Mouse (Mus musculus) neutrophil, adult 5-6 weeks (primary cell): ENCODE results near the gene Plce1. TPM values are rescaled to one million over a fixed set of nuclear protein-coding genes. Genes with fewer than 3 reads are reported as not detected.

ENCODE experiments used
- ATAC-seq: fragments of 151-379, 151-347 bp; 2 replicates; pipeline ENCODE4 v1.8.0; 2017; ENCODE audit warnings: mild to moderate bottlenecking, moderate TSS enrichment; ENCODE audit not compliant: insufficient number of reproducible peaks, poor library complexity, low FRiP score, severe bottlenecking; ENCODE audit errors: extremely low read depth
- total RNA-seq: library from RNA; stranded (forward); fragments of 200-1000 nt; gene quantifications from 2 replicates; pipeline ENCODE4 v1.2.3, GENCODE M21; 2017

Gene Plce1
- total RNA-seq, 1 experiment from 2014 or later: not detected

DNA sequence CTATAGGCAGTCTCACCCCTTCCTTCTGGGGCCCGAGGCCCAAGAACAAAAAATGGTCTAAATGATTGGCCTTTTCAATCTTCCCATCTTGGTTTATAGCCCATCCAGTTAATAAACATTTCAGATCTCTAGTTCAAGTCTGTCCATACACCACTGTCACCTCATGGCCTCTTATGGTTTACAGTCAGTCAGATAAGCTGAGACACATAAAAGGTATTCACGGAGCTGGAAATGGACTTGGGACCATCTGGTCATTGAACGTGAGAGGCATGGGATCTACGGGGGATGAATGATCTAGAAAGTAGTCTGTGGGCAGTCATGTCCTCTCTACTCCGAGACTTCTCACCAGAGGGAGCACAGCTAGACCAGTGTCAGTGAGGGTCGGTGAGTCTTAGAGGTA is 210.6 kb downstream of the Plce1 start:
- ATAC-seq: no peak

DNA sequence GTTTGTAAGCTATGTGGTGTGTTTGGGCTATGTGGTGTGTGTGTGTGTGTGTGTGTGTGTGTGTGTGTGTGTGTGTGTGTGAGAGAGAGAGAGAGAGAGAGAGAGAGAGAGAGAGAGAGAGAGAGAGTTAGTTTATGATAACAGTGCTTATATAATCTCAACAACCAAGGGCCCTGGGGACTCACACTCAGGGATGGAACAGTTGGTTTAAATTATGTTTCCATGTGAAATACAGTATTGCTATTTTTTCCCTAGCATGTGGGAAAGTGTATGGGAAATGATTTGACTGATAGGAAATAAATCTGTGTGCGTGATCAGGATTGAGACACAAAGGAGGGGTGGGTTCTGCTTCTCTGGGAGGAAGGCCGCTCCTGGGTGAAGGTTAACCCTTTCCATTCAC is 212.4 kb downstream of the Plce1 start:
- ATAC-seq: no peak

DNA sequence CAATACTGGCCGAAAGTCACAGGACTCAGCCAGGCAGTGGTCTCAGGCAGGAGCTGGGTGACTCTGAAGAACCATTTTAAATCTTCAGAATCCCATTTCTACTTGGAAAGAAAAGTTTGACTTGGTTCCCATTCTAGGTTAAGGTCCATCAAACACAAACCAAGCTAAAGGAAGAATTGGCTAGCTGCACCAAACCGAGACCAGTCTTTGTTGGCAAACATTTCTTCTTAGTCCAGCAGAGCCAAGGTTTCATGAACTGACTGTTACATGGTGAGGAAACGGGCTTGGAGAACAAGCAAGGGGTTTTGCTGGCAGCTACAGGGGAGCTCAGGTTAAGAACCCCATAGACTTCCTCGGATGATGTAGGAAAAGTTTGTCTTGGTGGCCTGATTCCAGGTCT is 212.9 kb downstream of the Plce1 start:
- ATAC-seq: no peak

DNA sequence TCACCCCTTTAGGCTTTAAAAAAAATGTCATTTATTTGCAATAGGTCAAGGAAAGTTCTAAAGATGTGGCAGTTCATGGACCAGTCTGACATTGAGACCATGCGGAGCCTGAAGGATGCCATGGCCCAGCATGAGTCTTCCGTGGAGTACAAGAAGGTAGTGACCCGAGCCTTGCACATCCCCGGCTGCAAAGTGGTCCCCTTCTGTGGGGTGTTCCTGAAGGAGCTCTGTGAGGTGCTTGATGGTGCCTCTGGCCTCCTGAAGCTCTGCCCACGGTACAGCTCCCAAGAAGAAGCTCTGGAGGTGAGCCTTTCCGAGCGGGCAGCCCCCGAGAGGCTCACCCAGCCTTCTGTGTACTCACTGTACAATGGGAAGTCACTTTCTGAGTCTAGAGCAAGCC is 220.9 kb downstream of the Plce1 start:
- no peak for ATAC-seq

DNA sequence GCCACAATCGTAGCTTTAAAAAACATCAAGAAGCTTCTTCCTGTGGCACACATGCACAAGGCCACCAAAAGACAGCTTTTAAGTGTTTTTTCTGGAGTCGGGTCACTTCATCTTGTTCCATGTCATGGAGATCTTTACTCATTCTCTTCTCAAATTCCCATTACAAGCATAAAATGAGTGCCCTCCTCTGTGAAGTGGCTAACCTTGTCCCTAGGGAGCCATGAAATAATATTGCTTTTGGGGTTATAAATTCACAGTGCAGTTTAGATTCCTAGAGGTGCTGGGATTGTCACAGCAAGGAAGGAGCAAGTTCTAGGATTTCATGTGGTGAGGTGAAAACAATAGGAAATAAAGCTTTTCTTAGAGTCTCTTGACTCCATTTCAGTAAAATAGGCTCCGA is 223.8 kb downstream of the Plce1 start:
- no peak for ATAC-seq

DNA sequence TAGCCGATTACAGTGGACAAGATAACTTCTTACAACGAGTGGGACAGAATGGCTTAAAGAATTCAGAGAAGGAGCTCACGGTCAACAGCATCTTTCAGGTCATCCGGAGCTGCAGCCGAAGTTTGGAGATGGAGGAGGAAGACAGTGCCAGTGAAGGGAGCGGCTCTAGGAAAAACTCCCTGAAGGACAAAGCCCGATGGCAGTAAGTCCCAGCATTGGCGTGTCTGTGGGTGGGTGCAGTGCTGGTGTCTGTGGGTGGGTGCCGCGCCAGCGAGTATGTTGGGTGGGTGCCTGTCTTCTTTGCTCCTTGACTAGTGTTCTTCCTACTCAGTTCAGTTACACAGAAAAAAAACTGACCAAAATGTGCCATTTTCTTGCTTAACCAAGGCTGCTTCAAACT is 224.3 kb downstream of the Plce1 start:
- no peak for ATAC-seq

DNA sequence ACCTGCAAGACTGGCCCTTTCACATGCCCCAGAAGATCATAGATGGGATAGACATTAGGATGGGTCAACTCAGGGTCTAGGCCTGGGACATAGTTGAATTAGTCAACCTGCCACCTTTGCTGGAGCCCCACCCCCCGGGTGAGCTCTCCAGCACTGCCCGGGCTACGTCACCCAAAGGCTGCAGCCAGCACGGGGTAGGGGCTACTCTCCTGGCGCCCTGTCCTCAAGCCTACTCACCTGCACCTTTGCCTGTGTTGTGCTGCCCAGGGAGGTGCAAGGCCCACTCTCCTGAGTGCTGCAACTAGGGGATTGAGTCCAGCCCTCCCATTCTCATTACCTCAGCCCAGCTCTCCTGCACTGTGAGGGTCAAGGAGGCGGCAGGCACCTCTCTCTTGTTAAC is 225.5 kb downstream of the Plce1 start:
- no peak for ATAC-seq

DNA sequence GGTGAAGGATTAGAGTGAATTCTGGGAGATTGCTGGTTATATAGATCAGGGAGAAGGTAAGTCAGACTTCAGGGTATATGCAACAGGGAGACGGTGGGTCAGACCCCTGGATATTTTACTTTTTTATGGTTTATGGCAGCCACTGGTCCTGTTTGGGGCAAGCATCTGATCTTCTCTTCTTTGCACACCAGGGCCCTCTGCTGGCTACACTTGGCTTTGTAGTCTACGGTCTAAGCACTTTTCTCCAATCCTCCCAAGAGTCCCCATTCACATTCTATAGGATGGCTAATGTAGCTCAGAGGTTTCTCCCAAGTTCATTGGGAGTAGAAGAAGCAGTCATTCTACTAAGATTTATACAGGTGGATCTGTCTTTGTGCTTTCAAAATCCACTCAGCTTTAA is 228.5 kb downstream of the Plce1 start:
- no peak for ATAC-seq

DNA sequence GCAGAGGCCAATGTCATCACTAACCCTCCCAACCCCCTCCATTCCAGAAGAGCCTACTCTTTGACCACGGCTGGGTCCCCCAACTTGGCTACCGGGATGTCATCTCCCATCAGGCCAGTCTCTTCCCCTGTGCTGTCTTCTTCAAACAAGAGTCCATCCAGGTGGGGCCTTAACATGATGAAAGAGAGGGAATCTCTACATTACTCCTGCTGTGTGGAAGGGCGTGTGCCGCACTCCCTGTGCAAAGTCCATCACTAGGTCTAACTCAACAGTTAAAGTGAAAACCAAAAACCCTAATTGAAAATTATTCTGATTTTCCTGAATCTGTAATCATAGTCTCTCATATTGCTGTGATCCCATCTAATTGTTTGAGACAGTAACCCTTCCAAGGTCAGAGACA is 240.9 kb downstream of the Plce1 start:
- no peak for ATAC-seq

DNA sequence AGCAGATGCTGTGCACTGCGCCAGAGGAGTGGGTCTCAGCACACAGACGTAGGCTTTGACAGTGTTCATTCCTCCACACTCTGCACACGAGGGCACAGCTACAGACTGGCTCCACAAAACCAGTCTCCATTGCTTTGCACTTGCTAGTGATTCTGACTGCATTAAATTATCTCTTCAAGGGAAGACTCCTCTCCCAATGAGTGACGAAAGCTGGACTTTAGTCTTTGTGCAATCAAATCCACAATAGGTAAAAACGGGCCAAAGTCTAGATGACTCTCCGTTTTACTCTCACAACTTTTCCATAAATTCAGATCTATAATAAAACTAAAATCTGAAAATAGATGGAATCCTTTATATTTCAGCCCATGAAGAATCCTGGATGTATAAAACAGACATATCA is 242.1 kb downstream of the Plce1 start:
- no peak for ATAC-seq

DNA sequence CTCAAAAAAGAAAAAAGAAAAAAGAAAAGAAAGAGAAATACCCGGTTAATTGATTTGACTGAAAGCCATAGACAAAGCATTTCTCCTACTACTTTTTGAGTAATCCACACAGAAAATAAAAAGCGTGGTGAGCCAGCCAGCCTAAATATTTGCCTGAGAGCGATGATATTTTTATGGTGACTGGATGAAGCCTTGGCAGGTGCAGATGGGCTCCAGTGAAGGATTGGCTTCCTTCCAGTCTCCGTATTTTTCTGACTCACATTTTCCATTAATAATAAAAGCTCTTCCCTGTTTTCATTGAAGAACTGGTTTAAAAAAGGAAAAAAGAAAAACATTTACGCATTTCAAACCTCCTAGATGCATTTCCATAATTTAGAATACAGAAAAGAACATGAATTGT is 243.1 kb downstream of the Plce1 start:
- no peak for ATAC-seq

DNA sequence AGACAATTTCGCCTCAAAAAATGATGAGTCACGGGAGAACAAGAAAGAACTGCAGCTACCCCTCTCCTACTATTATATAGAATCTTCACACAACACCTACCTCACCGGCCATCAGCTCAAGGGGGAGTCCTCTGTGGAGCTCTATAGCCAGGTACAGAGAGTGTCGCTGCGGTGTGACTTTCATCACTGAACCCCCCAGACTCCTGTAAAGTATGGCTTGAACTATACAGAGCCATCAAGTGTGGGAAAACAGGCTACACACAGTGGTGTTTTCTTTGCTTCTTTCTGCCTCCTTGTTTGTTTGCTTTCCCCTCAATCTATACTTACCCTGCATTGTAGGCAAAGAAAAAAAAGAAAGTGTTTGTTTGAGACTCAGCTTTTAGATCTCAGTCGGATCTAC is 247.9 kb downstream of the Plce1 start:
- no peak for ATAC-seq

DNA sequence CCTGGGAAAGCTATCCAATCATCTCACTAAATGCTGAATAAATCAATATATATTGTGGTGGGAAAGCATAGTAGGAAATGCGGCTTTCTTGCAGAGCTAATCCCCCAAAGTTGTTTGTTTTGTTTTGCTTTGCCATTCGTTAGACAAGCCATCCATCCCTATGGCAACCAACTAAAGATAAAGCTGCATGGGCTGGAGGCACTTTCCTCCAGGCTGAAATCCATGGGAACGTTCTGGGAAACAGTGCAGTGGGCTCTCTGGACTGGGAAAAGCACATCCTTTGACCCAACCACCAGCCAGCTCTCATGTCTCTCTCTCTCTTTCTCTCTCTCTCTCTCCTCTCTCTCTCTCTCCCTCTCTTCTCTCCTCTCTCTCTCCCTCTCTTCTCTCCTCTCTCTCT is 248.4 kb downstream of the Plce1 start:
- ATAC-seq: no peak

DNA sequence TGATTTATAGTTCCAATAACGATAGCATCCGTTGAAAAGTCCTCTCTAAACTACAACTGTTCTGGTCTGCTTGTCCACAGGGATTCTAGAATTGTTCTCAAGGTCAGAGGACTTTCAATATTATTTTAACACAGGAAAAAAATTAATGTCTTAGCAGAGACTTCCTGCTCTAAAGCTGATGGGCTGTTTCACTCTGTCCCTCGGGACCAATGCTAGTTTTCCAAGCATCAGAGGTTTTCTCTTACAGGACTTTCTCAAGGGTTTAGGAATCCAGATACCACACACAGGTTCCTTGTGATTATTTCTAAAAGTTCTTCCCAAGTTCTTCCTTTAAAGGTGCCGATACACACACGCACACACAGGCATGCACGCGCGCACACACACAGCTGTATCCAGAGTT is 263.6 kb downstream of the Plce1 start:
- ATAC-seq: no peak

DNA sequence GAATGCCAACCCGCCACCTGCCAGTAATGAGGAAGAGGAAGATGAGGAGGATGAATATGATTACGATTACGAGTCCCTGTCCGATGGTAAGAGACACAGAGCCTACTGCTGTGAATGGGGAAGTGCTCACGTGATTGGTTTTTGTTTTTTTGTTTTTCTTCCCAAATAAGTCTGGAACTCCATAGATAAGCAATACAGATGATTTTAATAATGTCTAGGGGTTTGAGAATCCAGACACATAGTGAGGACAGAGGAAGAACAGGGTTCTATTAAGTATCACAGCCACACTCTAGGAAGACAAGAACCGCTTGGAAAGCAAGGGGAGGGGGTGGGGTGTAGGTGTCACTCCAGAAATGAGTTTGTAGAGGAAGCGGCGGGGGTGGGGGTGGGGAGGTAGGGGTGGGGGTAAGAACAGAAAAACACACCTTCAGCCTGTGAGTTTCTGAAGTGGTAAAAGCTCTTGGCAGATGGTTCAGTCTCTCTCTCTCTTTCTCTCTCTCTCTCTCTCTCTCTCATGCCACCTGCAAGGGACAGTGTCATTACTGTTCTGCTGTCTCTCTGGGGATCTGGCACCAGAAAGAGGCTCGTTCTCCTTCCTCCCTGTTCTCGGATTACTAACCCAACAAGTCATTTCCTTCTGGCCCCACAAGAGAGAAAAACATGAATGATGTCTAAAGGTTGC is 265.0 kb downstream of the Plce1 start:
- no peak for ATAC-seq

DNA sequence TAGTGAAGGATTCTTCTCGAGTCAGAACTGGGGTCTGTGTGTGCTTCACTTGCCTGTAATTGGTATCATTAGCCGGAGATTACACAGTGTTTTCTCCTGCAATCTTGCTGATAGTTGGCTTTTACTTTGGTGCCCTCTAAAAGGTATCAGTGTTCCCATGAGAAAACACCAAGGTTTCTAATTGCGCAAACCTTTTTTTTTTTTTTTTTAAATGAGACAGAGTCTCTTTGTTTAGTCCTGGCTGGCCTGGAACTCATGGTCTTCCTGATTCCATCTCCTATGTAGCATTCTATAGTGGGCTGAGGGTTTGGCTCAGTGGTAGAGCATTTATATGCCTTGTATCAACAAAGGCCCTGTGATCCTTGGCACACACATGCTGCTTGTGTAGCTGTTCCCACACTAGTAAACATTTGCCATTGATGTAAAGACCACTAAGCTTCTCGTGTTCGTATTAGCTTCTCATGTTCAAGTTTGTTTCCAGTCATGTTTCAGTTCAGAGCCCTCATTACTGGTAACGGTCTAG is 265.6 kb downstream of the Plce1 start:
- no peak for ATAC-seq

DNA sequence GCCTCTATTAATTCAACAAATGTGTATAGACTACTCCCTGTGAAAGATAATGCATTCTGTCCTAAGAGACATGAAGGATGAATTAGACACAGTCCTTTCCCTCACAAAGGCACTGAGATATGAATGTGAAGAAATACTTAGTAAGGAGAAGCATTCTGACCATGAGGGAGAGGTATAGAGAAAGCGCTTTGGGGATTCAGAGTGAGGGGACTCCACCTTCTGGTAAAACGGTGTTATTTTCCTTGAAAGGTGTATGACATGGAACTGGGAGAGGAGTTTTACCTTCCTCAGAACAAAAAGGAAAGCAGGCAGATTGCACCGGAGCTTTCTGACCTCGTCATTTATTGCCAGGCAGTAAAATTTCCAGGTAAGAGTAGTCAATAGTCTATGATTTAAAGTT is 269.3 kb downstream of the Plce1 start:
- no peak for ATAC-seq

DNA sequence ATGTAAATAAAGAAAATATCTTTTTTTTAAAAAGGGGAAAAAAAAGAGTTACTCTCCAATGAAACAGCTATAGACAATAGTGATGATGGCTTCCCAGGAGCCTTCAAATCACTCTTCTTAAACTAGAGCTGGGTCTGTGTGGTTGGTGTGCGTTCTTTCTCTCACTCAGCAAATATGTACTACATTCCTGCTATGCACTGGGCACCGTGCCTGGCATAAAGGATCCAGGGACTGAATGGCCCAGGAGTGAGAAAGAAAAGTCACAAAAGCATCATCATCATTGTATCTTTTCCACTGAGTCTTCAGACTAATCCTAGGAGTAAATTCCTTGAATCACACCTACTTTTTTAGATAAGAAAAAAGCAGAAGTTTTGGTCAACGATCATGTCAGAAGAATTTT is 276.3 kb downstream of the Plce1 start:
- ATAC-seq: no peak

DNA sequence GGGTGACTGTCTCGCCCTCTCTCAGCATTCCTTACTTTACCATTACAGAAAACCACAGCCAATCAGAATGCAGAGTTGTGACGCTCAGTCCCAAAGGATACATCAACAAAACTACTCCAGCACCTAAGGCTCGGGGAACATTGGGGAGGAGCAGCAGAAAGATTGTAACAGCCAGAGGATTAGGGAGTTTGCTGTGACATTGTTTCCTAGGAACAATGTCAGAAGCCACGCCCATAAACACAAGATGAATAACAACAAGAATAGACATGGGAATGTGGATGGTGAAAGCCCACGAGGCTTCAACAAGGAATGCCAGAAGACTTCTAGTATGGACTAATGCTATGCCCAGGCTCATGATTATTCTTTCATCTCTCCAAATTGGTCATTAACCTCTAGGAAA is 277.1 kb downstream of the Plce1 start:
- ATAC-seq: no peak

DNA sequence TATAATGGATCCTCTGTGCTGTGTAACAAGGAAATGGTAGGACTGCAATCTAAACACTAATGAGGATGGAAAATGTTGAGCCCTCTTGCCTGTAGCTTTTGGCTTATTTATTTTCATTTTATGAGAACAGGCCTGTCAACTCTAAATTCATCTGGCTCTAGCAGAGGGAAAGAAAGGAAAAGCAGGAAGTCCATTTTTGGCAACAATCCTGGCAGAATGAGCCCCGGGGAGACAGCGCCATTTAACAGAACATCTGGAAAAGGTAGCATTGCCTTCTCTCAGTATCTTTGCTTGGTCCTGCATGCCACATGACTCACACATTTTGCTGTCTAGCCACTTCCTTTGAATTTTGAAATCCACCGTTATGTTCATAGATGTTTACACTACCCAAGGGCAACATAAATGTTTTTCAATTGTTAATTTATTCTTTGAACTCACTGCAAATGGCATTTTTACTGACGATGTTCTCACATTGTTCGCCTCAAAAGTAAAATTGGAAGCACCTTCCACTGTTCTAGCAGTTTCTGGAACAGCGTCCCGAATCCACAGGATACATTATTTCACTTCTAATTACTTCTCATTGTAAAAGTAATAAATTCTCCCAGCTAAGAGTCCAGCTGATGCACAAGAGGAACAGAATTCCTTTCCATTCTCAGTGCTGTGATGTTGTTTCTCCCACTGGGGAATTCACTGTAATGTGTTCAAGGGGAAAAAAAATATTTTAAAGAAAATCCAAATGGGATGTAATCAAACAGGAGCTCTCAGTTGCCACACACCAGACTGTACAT is 278.0 kb downstream of the Plce1 start:
- ATAC-seq: no peak

DNA sequence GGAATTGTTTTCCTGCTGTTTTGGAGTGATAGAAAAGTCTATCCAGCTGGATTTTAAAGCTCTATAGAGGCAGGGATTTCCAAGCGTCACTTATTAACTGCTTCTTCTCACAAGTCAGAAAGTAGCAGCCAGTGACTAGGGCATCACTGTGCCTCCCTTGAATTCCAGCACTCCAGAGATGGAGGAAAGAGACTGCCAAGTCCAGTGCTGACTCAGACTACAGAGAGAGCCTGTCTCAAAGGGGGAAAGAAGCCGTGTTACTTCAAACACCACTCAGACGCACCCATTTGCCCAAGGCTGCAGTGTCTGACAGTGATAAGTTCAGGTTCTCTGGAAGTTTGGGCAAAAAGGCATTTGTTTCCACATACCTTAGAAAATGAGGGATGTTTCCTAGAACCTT is 279.5 kb downstream of the Plce1 start:
- no peak for ATAC-seq
